Mouse (Mus musculus) spleen, adult 2 months (tissue): Measurements from ENCODE around the gene Grm7.

ENCODE experiments used
- CTCF ChIP-seq: fragments of 200-500 bp; IDR thresholded peaks from 2 replicates; pipeline ENCODE4 v1.5.1; 2011; ENCODE audit warnings: mild to moderate bottlenecking, inconsistent platforms; ENCODE audit not compliant: insufficient read depth, insufficient read length, insufficient replicate concordance; ENCODE audit errors: extremely low read depth
- POLR2A ChIP-seq: fragments of 200-500 bp; IDR thresholded peaks from 2 replicates; pipeline ENCODE4 v1.6.1; 2011; ENCODE audit warnings: low read depth, low read length, inconsistent platforms

GRCm38 (mm10) chr6:111276657-111277056, 631.3 kb downstream of the Grm7 start:
- TF ChIP-seq CTCF, result no peak
- TF ChIP-seq POLR2A, result no peak
